Mouse (Mus musculus) layer of hippocampus, adult 11-12 months (tissue): ENCODE measurements at regions not wholly inside any gene's neighbourhood (a gene's known extent, or its start where the extent isn't known, plus 50 kb on each side); places are given as distances from the start of the nearest gene placed in this dataset.

Source experiments
- DNase-seq: peaks from one replicate; pipeline ENCODE4 v3.0.0; 2022; ENCODE audit warnings: low spot score

GRCm38 (mm10) chr10:84312656-84313055 lies 127.7 kb downstream of the Nuak1 start:
- DNase-seq: no peak

GRCm38 (mm10) chr10:84316857-84317256 lies 123.5 kb downstream of the Nuak1 start:
- no peak for DNase-seq

GRCm38 (mm10) chr10:84317960-84318359 lies 122.4 kb downstream of the Nuak1 start:
- no peak for DNase-seq
